Mouse (Mus musculus): ENCODE measurements around the gene Vmn2r1. TPM values are rescaled to one million over a fixed set of nuclear protein-coding genes. Genes with fewer than 3 reads are reported as not detected.

Gene Vmn2r1
- 0.03 and 0.09 TPM in 2 replicates for polyA plus RNA-seq (2014; fragmentation: Nextera tagmentation; extraction: Ambion mirVana)

DNA sequence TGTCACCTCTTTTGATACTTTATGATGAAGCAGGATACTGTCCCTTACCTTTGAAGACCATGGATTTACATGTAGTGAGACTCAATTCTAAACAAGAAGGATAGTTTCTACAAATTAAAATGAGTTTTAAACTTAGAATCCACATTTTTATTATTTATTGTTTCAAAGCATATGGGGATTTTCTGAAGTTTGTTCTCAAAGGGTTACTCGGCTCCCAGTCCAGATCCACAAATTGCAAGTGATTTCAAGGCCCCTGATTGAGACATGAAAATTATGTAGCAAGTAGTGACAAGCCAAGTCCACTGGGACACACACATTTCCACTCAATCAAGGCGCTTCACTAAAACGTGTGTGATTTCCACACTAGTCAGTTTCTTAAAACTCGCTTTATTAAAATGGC, at the start of gene Vmn2r1:
TSS of gene Vmn2r1 (plus strand) at position 301 of the 400 bp plus-strand sequence.
- Histone ChIP-seq H3K9ac (replicated peaks; ENCODE audit: low read depth, low read length) (no peak within 1 kb of the TSS), H3K4me1 (ENCODE audit: control insufficient read depth, insufficient read depth, low read length) (no peaks in the 10 kb centered on the region), H3K36me3 (ENCODE audit: control insufficient read depth, insufficient read depth, low read length) (no peaks in the 10 kb centered on the region), H3K4me2 (replicated peaks; ENCODE audit: low read depth, low read length) (no peak within 1 kb of the TSS), H3K9me3 (ENCODE audit: control insufficient read depth, low read depth, low read length) (no peaks in the 10 kb centered on the region), H3K4me3 (ENCODE audit: low read depth, low read length) (no peak within 1 kb of the TSS), H3K27ac (ENCODE audit: low read length) (no peak within 1 kb of the TSS), H3K27me3 (ENCODE audit: control insufficient read depth, insufficient read depth, low read length) (no peaks in the 10 kb centered on the region)
- 78% methylated on average over 4 of the region's 4 CpGs for WGBS
- ATAC-seq (ENCODE audit: insufficient number of reproducible peaks, insufficient read depth, low FRiP score, low read depth) = no peak

DNA sequence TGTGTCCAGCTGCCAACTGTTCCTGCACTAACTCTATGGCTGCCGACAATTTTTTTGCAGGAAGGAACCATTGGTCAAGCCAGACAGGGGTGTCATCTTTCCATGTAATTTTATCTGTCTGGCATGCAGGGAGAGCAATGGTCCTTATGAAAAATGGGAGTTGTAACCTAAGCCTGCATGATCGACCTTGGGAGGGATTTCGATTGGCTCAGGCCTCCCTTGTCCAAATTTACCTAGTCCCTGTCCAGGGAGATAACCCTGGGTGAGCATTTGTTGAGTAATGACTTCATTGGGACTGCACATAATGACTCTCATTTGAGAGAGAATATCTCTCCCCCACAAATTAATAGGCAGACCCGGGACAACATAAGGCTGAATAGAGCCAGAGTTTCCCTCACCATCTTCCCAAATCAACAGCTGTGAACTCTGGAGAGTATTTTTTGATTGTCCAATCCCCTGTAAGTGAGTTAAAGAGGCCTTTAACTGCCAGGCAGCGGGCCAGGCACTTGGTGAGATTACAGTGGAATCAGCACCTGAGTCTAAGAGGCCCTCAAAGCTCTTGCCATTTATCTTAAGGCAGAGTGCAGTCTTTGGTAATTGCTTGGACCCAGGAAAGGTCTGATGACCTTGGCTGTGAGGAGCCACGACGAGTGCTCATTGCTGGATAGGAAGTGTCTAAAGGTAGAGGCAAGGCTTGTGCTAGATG, 43.1 kb upstream of the Vmn2r1 start:
- WGBS = 64% methylated on average over 7 of the region's 7 CpGs
- H3K4me3 ChIP-seq (ENCODE audit: low read depth, low read length) = no peak overlapping the region
- no peaks in the 10 kb centered on the region for H3K4me1 ChIP-seq (ENCODE audit: control insufficient read depth, insufficient read depth, low read length)
- ATAC-seq (ENCODE audit: insufficient number of reproducible peaks, insufficient read depth, low FRiP score, low read depth) = no peak
- H3K36me3 ChIP-seq (ENCODE audit: control insufficient read depth, insufficient read depth, low read length) = no peaks in the 10 kb centered on the region
- H3K9me3 ChIP-seq (ENCODE audit: control insufficient read depth, low read depth, low read length) = no peaks in the 10 kb centered on the region
- H3K4me2 ChIP-seq (replicated peaks; ENCODE audit: low read depth, low read length) = no peak overlapping the region
- no peak overlapping the region for H3K27ac ChIP-seq (ENCODE audit: low read length)
- H3K27me3 ChIP-seq (ENCODE audit: control insufficient read depth, insufficient read depth, low read length) = no peaks in the 10 kb centered on the region
- no peak overlapping the region for H3K9ac ChIP-seq (replicated peaks; ENCODE audit: low read depth, low read length)

DNA sequence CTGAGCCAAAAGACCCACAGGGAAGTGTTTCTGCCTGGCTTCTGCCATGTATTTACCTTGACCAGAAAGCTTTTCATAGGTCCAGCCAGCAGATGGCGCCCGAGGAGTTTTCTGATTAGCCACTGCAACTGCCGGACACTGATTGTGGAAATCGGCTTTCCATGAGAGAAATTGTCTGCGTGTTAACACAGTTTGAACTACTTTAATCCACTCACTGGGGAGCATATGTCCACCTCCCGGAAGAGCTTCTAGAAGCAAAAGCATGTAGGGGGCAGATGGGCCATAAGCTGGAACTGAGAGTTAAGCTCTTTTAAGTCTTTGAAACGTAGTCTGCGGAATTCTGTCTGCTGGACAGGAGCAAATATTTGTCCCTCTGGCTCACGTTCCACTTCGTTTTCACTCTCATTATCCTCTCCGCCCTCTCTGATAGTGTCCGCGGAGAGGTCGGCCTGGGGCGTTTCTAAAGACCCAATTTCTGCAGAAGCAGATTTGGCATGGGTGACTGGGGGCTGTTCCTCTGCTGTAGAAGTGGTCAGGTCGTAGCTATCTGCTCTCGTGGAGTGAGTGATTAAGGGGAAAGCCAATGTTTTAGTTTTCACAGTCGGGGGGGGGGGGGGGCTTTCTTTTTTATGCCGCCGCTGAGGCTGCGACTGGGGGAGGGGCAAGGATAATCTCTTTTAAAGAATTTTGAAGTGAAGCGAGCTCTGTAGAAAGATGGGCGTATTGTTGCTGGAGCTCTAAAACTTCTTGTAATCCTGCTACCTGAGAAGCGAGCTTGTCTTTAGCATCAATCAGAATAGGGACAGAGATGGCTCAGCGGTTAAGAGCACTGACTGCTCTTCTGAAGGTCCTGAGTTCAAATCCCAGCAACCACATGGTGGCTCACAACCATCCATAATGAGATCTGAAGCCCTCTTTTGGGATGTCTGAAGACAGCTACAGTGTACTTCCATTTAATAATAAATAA, 41.2 kb upstream of the Vmn2r1 start:
- 10% methylated on average over 25 of the region's 25 CpGs for WGBS
- Histone ChIP-seq H3K36me3 (ENCODE audit: control insufficient read depth, insufficient read depth, low read length) (no peaks in the 10 kb centered on the region), H3K4me3 (ENCODE audit: low read depth, low read length) (peak overlapping the region; percentile 34), H3K27ac (ENCODE audit: low read length) (no peak overlapping the region), H3K4me1 (ENCODE audit: control insufficient read depth, insufficient read depth, low read length) (no peaks in the 10 kb centered on the region), H3K9ac (replicated peaks; ENCODE audit: low read depth, low read length) (peak overlapping the region; percentile 38), H3K27me3 (ENCODE audit: control insufficient read depth, insufficient read depth, low read length) (no peaks in the 10 kb centered on the region), H3K4me2 (replicated peaks; ENCODE audit: low read depth, low read length) (peak overlapping the region; percentile 67), H3K9me3 (ENCODE audit: control insufficient read depth, low read depth, low read length) (no peaks in the 10 kb centered on the region)
- ATAC-seq (ENCODE audit: insufficient number of reproducible peaks, insufficient read depth, low FRiP score, low read depth) = peak; percentile 67; the same call in 1 of the 2 replicates

DNA sequence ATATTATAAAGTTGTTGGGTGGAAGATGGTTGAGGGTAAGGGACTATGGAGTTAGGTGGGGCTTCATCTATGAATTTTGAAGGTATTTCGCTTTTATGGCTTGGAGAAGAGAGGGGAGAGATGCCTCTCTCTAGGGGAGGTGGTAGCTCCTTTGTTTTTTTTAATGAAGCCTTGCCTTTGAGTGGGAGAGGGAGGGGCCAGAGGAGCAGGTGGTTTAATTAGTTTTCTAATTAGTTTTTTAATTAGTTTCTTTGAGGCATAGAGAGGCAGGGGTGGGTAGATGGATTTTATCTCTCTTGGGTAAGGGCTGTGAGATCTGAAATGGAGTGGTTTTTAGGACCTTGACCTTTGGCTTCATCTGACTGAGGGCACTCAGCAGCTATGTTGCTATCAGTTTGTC, 31.4 kb downstream of the Vmn2r1 start:
- no peaks in the 10 kb centered on the region for H3K36me3 ChIP-seq (ENCODE audit: control insufficient read depth, insufficient read depth, low read length)
- WGBS = 79% methylated on average over 1 of the region's 1 CpGs
- H3K4me2 ChIP-seq (replicated peaks; ENCODE audit: low read depth, low read length) = no peak overlapping the region
- no peaks in the 10 kb centered on the region for H3K4me1 ChIP-seq (ENCODE audit: control insufficient read depth, insufficient read depth, low read length)
- no peaks in the 10 kb centered on the region for H3K27me3 ChIP-seq (ENCODE audit: control insufficient read depth, insufficient read depth, low read length)
- H3K9me3 ChIP-seq (ENCODE audit: control insufficient read depth, low read depth, low read length) = no peaks in the 10 kb centered on the region
- no peak overlapping the region for H3K4me3 ChIP-seq (ENCODE audit: low read depth, low read length)
- no peak overlapping the region for H3K9ac ChIP-seq (replicated peaks; ENCODE audit: low read depth, low read length)
- H3K27ac ChIP-seq (ENCODE audit: low read length) = no peak overlapping the region
- ATAC-seq (ENCODE audit: insufficient number of reproducible peaks, insufficient read depth, low FRiP score, low read depth) = no peak

DNA sequence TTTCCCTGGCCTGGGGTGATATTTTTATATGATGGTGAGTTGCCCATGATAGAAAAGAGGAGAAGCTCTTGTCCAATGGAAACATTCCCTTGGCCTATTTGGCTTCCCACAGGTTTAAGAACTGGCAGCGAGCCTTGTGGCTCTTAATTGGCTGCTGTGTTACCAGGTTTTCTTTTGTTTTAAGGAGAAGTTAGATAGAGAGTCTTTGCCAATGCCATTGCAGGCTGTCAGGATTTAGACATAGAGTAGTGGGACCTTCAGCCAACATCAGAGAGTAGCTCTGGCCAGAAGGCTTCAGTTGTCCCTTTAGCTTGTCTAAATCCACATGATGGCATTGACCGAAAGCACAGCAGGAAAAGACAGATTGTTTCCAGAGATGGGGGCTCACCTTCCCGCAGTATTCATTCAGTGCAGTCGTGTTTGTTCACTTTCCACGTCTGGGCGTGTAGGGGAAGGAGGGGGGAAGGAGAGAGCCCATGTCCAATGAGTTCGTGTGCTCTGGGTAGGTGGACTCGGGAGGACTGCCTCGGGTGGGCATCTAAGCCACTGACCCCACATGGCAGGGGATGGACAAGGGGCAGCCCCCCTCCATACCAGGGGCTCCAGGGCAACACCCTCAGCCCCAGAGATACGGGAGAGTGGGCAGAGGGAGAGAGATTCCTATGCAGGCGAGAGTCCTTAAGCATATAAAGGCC, 32.2 kb downstream of the Vmn2r1 start:
- 85% methylated on average over 11 of the region's 11 CpGs for WGBS
- Histone ChIP-seq H3K36me3 (ENCODE audit: control insufficient read depth, insufficient read depth, low read length) (no peaks in the 10 kb centered on the region), H3K27me3 (ENCODE audit: control insufficient read depth, insufficient read depth, low read length) (no peaks in the 10 kb centered on the region), H3K4me3 (ENCODE audit: low read depth, low read length) (no peak overlapping the region), H3K4me2 (replicated peaks; ENCODE audit: low read depth, low read length) (no peak overlapping the region), H3K9me3 (ENCODE audit: control insufficient read depth, low read depth, low read length) (no peaks in the 10 kb centered on the region), H3K9ac (replicated peaks; ENCODE audit: low read depth, low read length) (no peak overlapping the region), H3K4me1 (ENCODE audit: control insufficient read depth, insufficient read depth, low read length) (no peaks in the 10 kb centered on the region), H3K27ac (ENCODE audit: low read length) (no peak overlapping the region)
- ATAC-seq (ENCODE audit: insufficient number of reproducible peaks, insufficient read depth, low FRiP score, low read depth) = no peak

DNA sequence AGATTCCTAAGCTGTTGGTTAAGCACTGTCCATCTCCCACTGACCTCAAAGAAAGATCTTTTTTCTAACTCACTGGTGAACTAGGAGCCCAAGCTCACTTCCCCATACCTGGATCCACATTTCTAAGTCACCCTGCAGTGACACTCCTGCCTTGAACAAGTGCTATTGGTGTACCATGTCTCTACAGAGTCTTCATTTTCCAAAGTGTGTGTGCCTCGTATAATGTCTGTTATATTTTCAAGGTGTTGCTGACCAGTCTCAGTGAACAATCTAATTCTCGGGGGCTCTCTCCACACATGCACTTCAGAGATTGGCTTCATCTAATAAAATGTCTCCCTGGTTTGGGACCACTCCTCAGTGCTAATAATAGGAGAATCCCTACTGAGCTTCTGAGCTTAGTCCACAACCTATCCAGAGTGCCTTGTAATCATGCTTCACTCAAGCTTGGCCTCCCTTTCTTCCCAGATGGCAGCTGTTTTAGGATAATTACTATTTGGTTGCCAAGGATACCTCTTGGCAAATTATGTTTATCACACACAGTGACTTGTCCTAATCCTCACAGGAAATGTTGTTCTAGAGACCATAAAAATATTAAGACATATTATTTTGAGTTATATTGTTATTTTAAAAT, 60.6 kb downstream of the Vmn2r1 start, which contains the start of gene Vmn2r2:
TSS of gene Vmn2r2 (minus strand) at position 51 of the 631 bp plus-strand sequence.
- Histone ChIP-seq H3K4me3 (ENCODE audit: low read depth, low read length) (no peak within 1 kb of the TSS), H3K4me2 (replicated peaks; ENCODE audit: low read depth, low read length) (no peak within 1 kb of the TSS), H3K36me3 (ENCODE audit: control insufficient read depth, insufficient read depth, low read length) (no peaks in the 10 kb centered on the region), H3K4me1 (ENCODE audit: control insufficient read depth, insufficient read depth, low read length) (no peaks in the 10 kb centered on the region), H3K9me3 (ENCODE audit: control insufficient read depth, low read depth, low read length) (no peaks in the 10 kb centered on the region), H3K27me3 (ENCODE audit: control insufficient read depth, insufficient read depth, low read length) (no peaks in the 10 kb centered on the region), H3K9ac (replicated peaks; ENCODE audit: low read depth, low read length) (no peak within 1 kb of the TSS), H3K27ac (ENCODE audit: low read length) (no peak within 1 kb of the TSS)
- WGBS = 84% methylated on average over 2 of the region's 2 CpGs
- no peak for ATAC-seq (ENCODE audit: insufficient number of reproducible peaks, insufficient read depth, low FRiP score, low read depth)
